Mouse (Mus musculus): ENCODE measurements at regions not wholly inside any gene's neighbourhood (a gene's known extent, or its start where the extent isn't known, plus 50 kb on each side); places are given as distances from the start of the nearest gene placed in this dataset.

DNA sequence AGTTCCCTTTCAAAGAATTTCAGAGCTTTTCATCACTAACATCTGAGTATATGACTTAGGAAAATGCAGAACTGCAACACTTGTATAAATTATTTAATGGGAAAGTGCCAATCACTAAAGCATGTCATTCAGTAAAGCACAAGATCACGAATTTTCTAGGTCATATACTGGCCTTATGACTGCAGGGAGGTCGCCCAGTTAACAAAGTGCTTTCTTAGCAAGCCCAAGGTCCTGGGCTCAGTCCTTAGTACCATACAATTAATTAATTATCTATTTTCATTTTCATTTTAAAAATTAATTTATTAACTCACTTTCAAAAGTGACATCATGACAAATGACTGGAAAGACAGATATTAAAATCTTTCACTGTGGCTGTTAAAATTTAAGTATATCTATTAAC, 228.5 kb upstream of the Atp2b1 start:
- H3K4me3 ChIP-seq (ENCODE audit: control insufficient read depth in 1 of 2, insufficient read depth in 1 of 2, low read depth in 1 of 2, low read length in 2 of 2) = no peak overlapping the region
- no peaks in the 10 kb centered on the region for H3K36me3 ChIP-seq (ENCODE audit: control insufficient read depth, insufficient read depth, low read length)
- H3K27ac ChIP-seq (replicated peaks in 1 of 2; ENCODE audit: control insufficient read depth in 1 of 2, insufficient read depth in 1 of 2, low read depth in 2 of 2, low read length in 2 of 2) = no peak overlapping the region
- whole genome bisulfite sequencing = 81% methylated on average over 2 of the region's 2 CpGs
- no peaks in the 10 kb centered on the region for H3K9me3 ChIP-seq (ENCODE audit: control insufficient read depth, low read length)
- H3K9ac ChIP-seq (ENCODE audit: low read length) = no peak overlapping the region
- no peak for ATAC-seq (ENCODE audit: insufficient number of reproducible peaks, insufficient read depth, low FRiP score, low read depth)
- no peak overlapping the region for H3K4me2 ChIP-seq (ENCODE audit: low read length)
- no peaks in the 10 kb centered on the region for H3K27me3 ChIP-seq (ENCODE audit: control insufficient read depth, insufficient read depth, low read length)
- H3K4me1 ChIP-seq (ENCODE audit: control insufficient read depth in 2 of 2, insufficient read depth in 2 of 2, low read length in 2 of 2) = peaks cover 0 to 3% of the 10 kb centered on the region in 2 experiments; a peak in 1 of 4 replicates

DNA sequence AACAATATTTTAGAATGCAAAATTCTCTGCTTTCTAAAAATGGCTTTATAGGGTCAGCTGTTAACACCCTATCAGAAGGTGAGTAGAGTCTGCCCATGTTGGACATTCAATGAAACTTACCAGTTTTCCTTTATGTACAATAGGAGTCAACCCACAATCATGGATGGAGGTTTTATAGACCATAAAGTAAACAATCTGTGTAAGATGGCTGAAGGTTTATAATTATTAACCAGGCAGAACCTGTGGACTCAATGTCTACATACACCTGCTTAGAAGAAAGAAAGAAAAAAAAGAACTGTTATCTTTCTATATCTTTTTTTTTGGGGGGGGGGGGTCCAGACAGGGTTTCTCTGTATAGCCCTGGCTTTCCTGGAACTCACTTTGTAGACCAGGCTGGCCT, 227.8 kb upstream of the Atp2b1 start:
- ATAC-seq (ENCODE audit: insufficient number of reproducible peaks, insufficient read depth, low FRiP score, low read depth) = no peak
- no peak overlapping the region for H3K9ac ChIP-seq (ENCODE audit: low read length)
- H3K9me3 ChIP-seq (ENCODE audit: control insufficient read depth, low read length) = no peaks in the 10 kb centered on the region
- H3K36me3 ChIP-seq (ENCODE audit: control insufficient read depth, insufficient read depth, low read length) = no peaks in the 10 kb centered on the region
- H3K4me2 ChIP-seq (ENCODE audit: low read length) = no peak overlapping the region
- H3K4me1 ChIP-seq (ENCODE audit: control insufficient read depth in 2 of 2, insufficient read depth in 2 of 2, low read length in 2 of 2) = peaks cover 0 to 3% of the 10 kb centered on the region in 2 experiments; a peak in 1 of 4 replicates
- H3K27me3 ChIP-seq (ENCODE audit: control insufficient read depth, insufficient read depth, low read length) = no peaks in the 10 kb centered on the region
- H3K27ac ChIP-seq (replicated peaks in 1 of 2; ENCODE audit: control insufficient read depth in 1 of 2, insufficient read depth in 1 of 2, low read depth in 2 of 2, low read length in 2 of 2) = no peak overlapping the region
- H3K4me3 ChIP-seq (ENCODE audit: control insufficient read depth in 1 of 2, insufficient read depth in 1 of 2, low read depth in 1 of 2, low read length in 2 of 2) = no peak overlapping the region

DNA sequence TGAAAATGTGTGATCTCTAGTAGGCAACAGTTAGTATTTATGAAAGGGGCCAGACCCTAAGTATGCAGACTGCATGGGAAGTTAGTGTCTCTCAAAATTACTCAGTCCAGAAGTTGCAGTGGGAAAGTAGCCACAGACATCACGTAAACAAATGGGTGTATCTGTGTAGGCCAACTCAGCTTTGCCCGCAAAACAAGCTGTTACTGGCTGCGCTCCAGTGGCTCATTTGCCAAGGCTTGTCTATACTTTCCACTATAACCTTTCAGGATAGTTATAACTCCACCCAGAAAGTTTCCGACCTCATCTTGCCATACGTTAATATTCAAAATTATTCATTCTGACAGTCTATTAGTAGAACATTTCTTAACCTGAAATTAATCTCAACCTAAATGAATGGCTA, 222.4 kb upstream of the Atp2b1 start:
- H3K27ac ChIP-seq (replicated peaks in 1 of 2; ENCODE audit: control insufficient read depth in 1 of 2, insufficient read depth in 1 of 2, low read depth in 2 of 2, low read length in 2 of 2) = no peak overlapping the region
- 86% methylated on average over 5 of the region's 5 CpGs for WGBS
- no peak for ATAC-seq (ENCODE audit: insufficient number of reproducible peaks, insufficient read depth, low FRiP score, low read depth)

DNA sequence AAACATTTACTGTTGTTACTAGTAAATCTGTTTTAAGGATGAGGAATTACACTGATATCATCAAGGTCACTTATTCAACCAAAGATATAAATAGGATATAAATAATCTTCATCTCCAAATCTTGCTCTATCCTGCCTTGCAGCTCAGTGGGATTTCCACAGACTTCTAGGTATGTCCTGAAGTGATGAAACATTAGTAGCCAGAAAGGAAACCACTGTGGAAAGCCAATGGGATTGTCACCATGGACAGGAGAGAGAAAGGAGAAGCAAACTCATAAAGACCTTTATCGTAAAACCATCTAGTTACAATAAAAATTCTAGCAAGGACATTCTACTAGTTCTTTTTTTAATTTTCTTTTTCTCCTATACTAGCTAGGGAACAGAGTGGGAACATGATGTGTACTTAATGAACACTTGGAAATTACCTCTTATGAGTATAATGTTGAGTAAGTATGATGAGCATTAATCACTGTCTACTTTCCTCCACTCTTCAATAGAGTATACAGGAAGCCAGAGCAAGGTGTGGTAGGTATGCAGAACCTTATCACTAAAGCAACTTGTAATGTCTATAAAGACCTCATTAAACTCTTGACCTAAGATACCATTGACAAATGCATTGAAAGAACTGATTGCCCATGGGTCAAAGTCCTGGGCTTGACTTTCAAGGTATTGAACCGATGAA, 219.4 kb upstream of the Atp2b1 start:
- H3K9me3 ChIP-seq (ENCODE audit: control insufficient read depth, low read length) = no peaks in the 10 kb centered on the region
- H3K4me2 ChIP-seq (ENCODE audit: low read length) = no peak overlapping the region
- no peak for ATAC-seq (ENCODE audit: insufficient number of reproducible peaks, insufficient read depth, low FRiP score, low read depth)
- no peak overlapping the region for H3K4me3 ChIP-seq (ENCODE audit: control insufficient read depth in 1 of 2, insufficient read depth in 1 of 2, low read depth in 1 of 2, low read length in 2 of 2)
- H3K4me1 ChIP-seq (ENCODE audit: control insufficient read depth in 2 of 2, insufficient read depth in 2 of 2, low read length in 2 of 2) = no peaks in the 10 kb centered on the region
- H3K27me3 ChIP-seq (ENCODE audit: control insufficient read depth, insufficient read depth, low read length) = no peaks in the 10 kb centered on the region
- WGBS = 87% methylated on average over 2 of the region's 2 CpGs
- no peak overlapping the region for H3K27ac ChIP-seq (replicated peaks in 1 of 2; ENCODE audit: control insufficient read depth in 1 of 2, insufficient read depth in 1 of 2, low read depth in 2 of 2, low read length in 2 of 2)
- H3K36me3 ChIP-seq (ENCODE audit: control insufficient read depth, insufficient read depth, low read length) = no peaks in the 10 kb centered on the region
- no peak overlapping the region for H3K9ac ChIP-seq (ENCODE audit: low read length)

More for the DNA sequence above, 222.4 kb upstream of the Atp2b1 start:
- H3K9me3 ChIP-seq (ENCODE audit: control insufficient read depth, low read length) = no peaks in the 10 kb centered on the region
- H3K4me2 ChIP-seq (ENCODE audit: low read length) = no peak overlapping the region
- no peak overlapping the region for H3K9ac ChIP-seq (ENCODE audit: low read length)
- no peaks in the 10 kb centered on the region for H3K4me1 ChIP-seq (ENCODE audit: control insufficient read depth in 2 of 2, insufficient read depth in 2 of 2, low read length in 2 of 2)
- H3K27me3 ChIP-seq (ENCODE audit: control insufficient read depth, insufficient read depth, low read length) = no peaks in the 10 kb centered on the region
- no peak overlapping the region for H3K4me3 ChIP-seq (ENCODE audit: control insufficient read depth in 1 of 2, insufficient read depth in 1 of 2, low read depth in 1 of 2, low read length in 2 of 2)
- no peaks in the 10 kb centered on the region for H3K36me3 ChIP-seq (ENCODE audit: control insufficient read depth, insufficient read depth, low read length)

DNA sequence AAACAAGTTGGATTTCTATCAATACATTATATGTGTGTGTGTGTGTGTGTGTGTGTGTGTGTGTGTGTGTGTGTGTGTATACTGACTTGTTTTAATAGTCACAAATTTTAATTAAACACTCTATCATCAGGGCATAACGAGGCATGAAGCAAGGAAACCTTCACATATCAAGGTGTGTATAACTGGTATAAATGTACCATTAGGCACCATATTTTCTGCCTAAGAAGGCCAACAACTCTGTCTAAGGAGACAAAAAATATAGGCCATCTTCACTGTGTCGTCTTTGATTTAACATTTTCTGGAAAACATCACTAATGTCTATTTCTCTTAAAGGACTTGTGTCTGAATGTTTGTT, 218.9 kb upstream of the Atp2b1 start:
- H3K36me3 ChIP-seq (ENCODE audit: control insufficient read depth, insufficient read depth, low read length) = no peaks in the 10 kb centered on the region
- WGBS = 79% methylated on average over 2 of the region's 2 CpGs

DNA sequence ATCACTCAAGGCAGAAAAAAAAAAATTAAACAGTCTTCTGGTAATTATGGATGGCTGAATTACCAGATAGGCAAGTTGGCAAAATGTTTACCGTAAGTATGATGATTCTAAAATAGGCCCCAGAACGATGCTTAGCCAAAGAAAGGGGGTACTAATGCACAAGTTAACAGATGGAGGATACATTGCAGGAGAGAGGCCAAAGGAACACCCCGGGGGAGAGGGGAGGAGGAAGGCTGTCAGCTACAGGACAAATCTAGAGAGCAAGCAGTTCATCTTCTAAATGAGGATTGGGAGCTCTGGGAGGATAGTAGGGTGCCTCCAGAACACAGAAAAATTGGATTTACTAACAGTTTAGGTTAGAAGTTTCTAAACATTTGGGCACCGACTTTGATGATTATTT, 216.3 kb upstream of the Atp2b1 start:
- no peak overlapping the region for H3K27ac ChIP-seq (replicated peaks in 1 of 2; ENCODE audit: control insufficient read depth in 1 of 2, insufficient read depth in 1 of 2, low read depth in 2 of 2, low read length in 2 of 2)
- H3K9ac ChIP-seq (ENCODE audit: low read length) = no peak overlapping the region
- H3K4me1 ChIP-seq (ENCODE audit: control insufficient read depth in 2 of 2, insufficient read depth in 2 of 2, low read length in 2 of 2) = peaks cover 3 to 15% of the 10 kb centered on the region in 2 experiments
- 83% methylated on average over 4 of the region's 4 CpGs for WGBS
- H3K9me3 ChIP-seq (ENCODE audit: control insufficient read depth, low read length) = no peaks in the 10 kb centered on the region
- no peaks in the 10 kb centered on the region for H3K27me3 ChIP-seq (ENCODE audit: control insufficient read depth, insufficient read depth, low read length)
- no peak for ATAC-seq (ENCODE audit: insufficient number of reproducible peaks, insufficient read depth, low FRiP score, low read depth)
- no peak overlapping the region for H3K4me3 ChIP-seq (ENCODE audit: control insufficient read depth in 1 of 2, insufficient read depth in 1 of 2, low read depth in 1 of 2, low read length in 2 of 2)
- no peaks in the 10 kb centered on the region for H3K36me3 ChIP-seq (ENCODE audit: control insufficient read depth, insufficient read depth, low read length)
- no peak overlapping the region for H3K4me2 ChIP-seq (ENCODE audit: low read length)

More for the DNA sequence above, 218.9 kb upstream of the Atp2b1 start:
- Histone ChIP-seq H3K9ac (ENCODE audit: low read length) (no peak overlapping the region), H3K4me1 (ENCODE audit: control insufficient read depth in 2 of 2, insufficient read depth in 2 of 2, low read length in 2 of 2) (peaks cover 2% of the 10 kb centered on the region in 2 experiments), H3K27me3 (ENCODE audit: control insufficient read depth, insufficient read depth, low read length) (no peaks in the 10 kb centered on the region), H3K4me3 (ENCODE audit: control insufficient read depth in 1 of 2, insufficient read depth in 1 of 2, low read depth in 1 of 2, low read length in 2 of 2) (no peak overlapping the region), H3K9me3 (ENCODE audit: control insufficient read depth, low read length) (no peaks in the 10 kb centered on the region), H3K4me2 (ENCODE audit: low read length) (no peak overlapping the region), H3K27ac (replicated peaks in 1 of 2; ENCODE audit: control insufficient read depth in 1 of 2, insufficient read depth in 1 of 2, low read depth in 2 of 2, low read length in 2 of 2) (no peak overlapping the region)
- no peak for ATAC-seq (ENCODE audit: insufficient number of reproducible peaks, insufficient read depth, low FRiP score, low read depth)

DNA sequence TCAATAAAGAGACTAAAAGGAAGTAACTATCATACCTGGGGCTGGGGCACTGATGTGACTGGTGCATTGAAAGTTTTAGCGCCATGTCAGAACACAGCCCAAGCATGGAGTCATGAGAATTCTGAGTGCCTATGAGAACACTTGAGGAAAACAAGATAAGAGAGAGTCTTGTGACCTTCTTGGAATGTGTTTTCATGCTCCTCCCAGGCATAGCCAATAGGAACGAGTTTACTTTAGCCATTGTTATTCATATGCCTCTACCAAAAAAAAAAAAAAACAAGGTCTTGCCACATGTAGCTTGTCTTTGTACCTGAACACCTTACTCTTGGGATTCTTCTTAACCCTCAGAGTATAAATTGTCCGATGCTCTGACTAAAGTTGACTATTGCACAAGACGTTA, 214.6 kb upstream of the Atp2b1 start:
- peaks cover 3 to 15% of the 10 kb centered on the region in 2 experiments for H3K4me1 ChIP-seq (ENCODE audit: control insufficient read depth in 2 of 2, insufficient read depth in 2 of 2, low read length in 2 of 2)

DNA sequence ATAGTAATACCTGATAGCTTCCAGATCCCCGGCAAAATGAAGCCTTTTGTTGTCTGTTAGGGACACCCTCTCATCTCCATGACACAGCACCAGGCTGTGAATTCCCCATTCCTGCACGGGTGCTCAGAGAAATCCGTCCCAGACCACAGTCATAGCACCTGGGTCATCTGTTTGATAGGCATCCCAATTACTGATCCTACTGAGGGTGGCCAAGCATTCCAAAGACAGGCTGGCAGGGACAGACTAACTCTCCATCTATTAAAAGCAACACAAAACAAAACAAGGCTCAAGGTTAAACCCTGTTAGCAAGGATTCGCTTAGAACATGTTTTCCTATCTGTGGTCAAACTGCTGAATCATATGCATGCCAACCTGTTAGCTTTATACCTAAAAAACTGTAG, 213.8 kb upstream of the Atp2b1 start:
- Histone ChIP-seq H3K27ac (replicated peaks in 1 of 2; ENCODE audit: control insufficient read depth in 1 of 2, insufficient read depth in 1 of 2, low read depth in 2 of 2, low read length in 2 of 2) (no peak overlapping the region), H3K27me3 (ENCODE audit: control insufficient read depth, insufficient read depth, low read length) (no peaks in the 10 kb centered on the region), H3K4me1 (ENCODE audit: control insufficient read depth in 2 of 2, insufficient read depth in 2 of 2, low read length in 2 of 2) (peaks cover 3 to 15% of the 10 kb centered on the region in 2 experiments), H3K4me2 (ENCODE audit: low read length) (no peak overlapping the region), H3K36me3 (ENCODE audit: control insufficient read depth, insufficient read depth, low read length) (no peaks in the 10 kb centered on the region), H3K9me3 (ENCODE audit: control insufficient read depth, low read length) (no peaks in the 10 kb centered on the region), H3K4me3 (ENCODE audit: control insufficient read depth in 1 of 2, insufficient read depth in 1 of 2, low read depth in 1 of 2, low read length in 2 of 2) (no peak overlapping the region), H3K9ac (ENCODE audit: low read length) (no peak overlapping the region)
- ATAC-seq (ENCODE audit: insufficient number of reproducible peaks, insufficient read depth, low FRiP score, low read depth) = no peak
- 31% methylated on average over 4 of the region's 4 CpGs for WGBS

More for the DNA sequence above, 214.6 kb upstream of the Atp2b1 start:
- Histone ChIP-seq H3K4me3 (ENCODE audit: control insufficient read depth in 1 of 2, insufficient read depth in 1 of 2, low read depth in 1 of 2, low read length in 2 of 2) (no peak overlapping the region), H3K9ac (ENCODE audit: low read length) (no peak overlapping the region), H3K27me3 (ENCODE audit: control insufficient read depth, insufficient read depth, low read length) (no peaks in the 10 kb centered on the region), H3K27ac (replicated peaks in 1 of 2; ENCODE audit: control insufficient read depth in 1 of 2, insufficient read depth in 1 of 2, low read depth in 2 of 2, low read length in 2 of 2) (no peak overlapping the region), H3K36me3 (ENCODE audit: control insufficient read depth, insufficient read depth, low read length) (no peaks in the 10 kb centered on the region), H3K9me3 (ENCODE audit: control insufficient read depth, low read length) (no peaks in the 10 kb centered on the region), H3K4me2 (ENCODE audit: low read length) (no peak overlapping the region)
- WGBS = 84% methylated on average over 4 of the region's 4 CpGs
- ATAC-seq (ENCODE audit: insufficient number of reproducible peaks, insufficient read depth, low FRiP score, low read depth) = no peak
